Comparison of ENCODE assay signal across 9 mouse cellular contexts in the genomic region with DNA sequence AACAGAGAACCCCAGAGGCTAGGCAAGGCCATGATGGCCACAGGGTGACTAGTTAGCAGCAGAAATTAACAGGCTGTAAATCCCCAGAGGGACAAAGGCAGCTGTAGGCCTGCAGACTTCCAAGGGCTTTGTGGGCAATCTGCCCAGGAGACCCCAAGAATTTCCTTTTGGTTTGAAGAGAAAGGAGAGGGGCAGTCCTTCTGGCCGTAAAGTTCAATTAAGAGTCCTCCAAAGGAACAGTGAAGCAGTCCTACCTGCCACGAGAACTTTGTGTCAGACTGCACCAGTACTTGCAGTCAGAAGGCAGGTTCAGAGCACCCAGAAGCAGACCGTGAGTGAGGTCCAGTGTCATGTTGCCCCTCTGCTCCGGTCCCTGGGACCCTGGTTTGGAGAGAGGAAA. TPM values are rescaled to one million over a fixed set of nuclear protein-coding genes. Genes with fewer than 3 reads are reported as not detected.
DNase-seq lines count a peak whose midpoint lies in the region; ATAC-seq lines count a peak whose summit lies in the region.
"Had no signal": no experiment of that assay in that cellular context is flagged by ENCODE, and none has a peak within 500 bp of the region (broad histone marks: within the 10 kb centered on the region; RNA-seq: fewer than 3 reads in every experiment).

No protein-coding gene starts in this region.

- H3K9ac ChIP-seq in kidney, embryonic 14.5 days (ENCODE audit: low read depth, low read length) = peak overlapping the region; percentile 63; the same call in 1 of the 2 replicates
- H3K9ac ChIP-seq in embryonic facial prominence, embryonic 12.5 days = peak overlapping the region; percentile 7; the same call in 1 of the 2 replicates
- peak overlapping the region; percentile 92 for H3K9ac ChIP-seq in hindbrain, embryonic 13.5 days

- no peaks in the 10 kb centered on the region for H3K9me3 ChIP-seq in kidney, embryonic 14.5 days (ENCODE audit: control insufficient read depth, low read length)
- no peaks in the 10 kb centered on the region for H3K9me3 ChIP-seq in embryonic facial prominence, embryonic 12.5 days
- no peaks in the 10 kb centered on the region for H3K9me3 ChIP-seq in hindbrain, embryonic 13.5 days

- WGBS in kidney, embryonic 14.5 days = 46% methylated on average over 4 of the region's 4 CpGs
- 49% methylated on average over 4 of the region's 4 CpGs for WGBS in embryonic facial prominence, embryonic 12.5 days
- 41% methylated on average over 4 of the region's 4 CpGs for WGBS in hindbrain, embryonic 13.5 days

- no peak overlapping the region for H3K4me3 ChIP-seq in kidney, embryonic 14.5 days (ENCODE audit: low read length)
- H3K4me3 ChIP-seq in embryonic facial prominence, embryonic 12.5 days = no peak overlapping the region
- H3K4me3 ChIP-seq in hindbrain, embryonic 13.5 days = no peak overlapping the region

- DNase-seq in kidney, postnatal 36 days = no peak
- DNase-seq in neural tube, embryonic 10.5 days (ENCODE audit: extremely low spot score, low spot score) = peak; percentile 35
- no peak for DNase-seq in left cerebral cortex, adult 8-10 months (ENCODE audit: low spot score in 2 of 2)
- no peak for DNase-seq in layer of hippocampus, postnatal 36 days
- no peak for DNase-seq in frontal cortex, postnatal 10 days (ENCODE audit: low spot score in 2 of 2)

- peak overlapping the region; percentile 94; the same call in 1 of the 2 replicates for H3K27ac ChIP-seq in kidney, embryonic 14.5 days (ENCODE audit: low read depth, low read length)
- H3K27ac ChIP-seq in embryonic facial prominence, embryonic 12.5 days = peak overlapping the region; percentile 92
- peak overlapping the region; percentile 96 for H3K27ac ChIP-seq in hindbrain, embryonic 13.5 days
- H3K27ac ChIP-seq: macrophage had no signal

- no peak for ATAC-seq in kidney, embryonic 14.5 days (ENCODE audit: low FRiP score, low TSS enrichment)
- no peak for ATAC-seq in embryonic facial prominence, embryonic 12.5 days (ENCODE audit: insufficient number of reproducible peaks, insufficient read depth, low FRiP score, low TSS enrichment)
- ATAC-seq in hindbrain, embryonic 13.5 days (ENCODE audit: low FRiP score) = no peak

- peaks cover 4% of the 10 kb centered on the region; the same call in 1 of the 2 replicates for H3K36me3 ChIP-seq in kidney, embryonic 14.5 days (ENCODE audit: control insufficient read depth, insufficient read depth, low read length)
- no peaks in the 10 kb centered on the region for H3K36me3 ChIP-seq in embryonic facial prominence, embryonic 12.5 days
- H3K36me3 ChIP-seq in hindbrain, embryonic 13.5 days = peaks cover 31% of the 10 kb centered on the region

- H3K4me1 ChIP-seq in kidney, embryonic 14.5 days (ENCODE audit: control insufficient read depth, insufficient read depth, low read length) = peaks cover 19% of the 10 kb centered on the region
- peaks cover 22% of the 10 kb centered on the region for H3K4me1 ChIP-seq in embryonic facial prominence, embryonic 12.5 days
- H3K4me1 ChIP-seq in hindbrain, embryonic 13.5 days (replicated peaks) = peaks cover 43% of the 10 kb centered on the region

- H3K4me2 ChIP-seq in kidney, embryonic 14.5 days (replicated peaks; ENCODE audit: low read depth, low read length) = no peak overlapping the region
- H3K4me2 ChIP-seq in embryonic facial prominence, embryonic 12.5 days (replicated peaks) = peak overlapping the region; percentile 95; the same call in 1 of the 2 replicates
- H3K4me2 ChIP-seq in hindbrain, embryonic 13.5 days = peak overlapping the region; percentile 95; the same call in 1 of the 2 replicates

- no peaks in the 10 kb centered on the region for H3K27me3 ChIP-seq in kidney, embryonic 14.5 days (ENCODE audit: control insufficient read depth, insufficient read depth, low read length)
- H3K27me3 ChIP-seq in embryonic facial prominence, embryonic 12.5 days = 0 out of 2 replicates have a peak, but pooled peaks cover 5% of the 10 kb centered on the region
- no peaks in the 10 kb centered on the region for H3K27me3 ChIP-seq in hindbrain, embryonic 13.5 days

RNA-seq across cellular contexts. Expression of a gene that starts 1.1 kb away (rescaled TPM):
- 61.1 and 65.8 TPM in 2 replicates for polyA plus RNA-seq in kidney, embryonic 14.5 days (2014; fragmentation: Nextera tagmentation; extraction: Ambion mirVana)
- polyA plus RNA-seq in embryonic facial prominence, embryonic 12.5 days (2016; fragmentation: Nextera tagmentation; extraction: Ambion mirVana) = 134 and 139 TPM in 2 replicates
- polyA plus RNA-seq in hindbrain, embryonic 13.5 days (2015; fragmentation: Nextera tagmentation; extraction: Ambion mirVana) = 207 and 235 TPM in 2 replicates
- total RNA-seq in left cerebral cortex, adult 8-10 months (2022) = 10 to 100 TPM; 17.5 to 22.3 (median 21.8) TPM
- total RNA-seq in layer of hippocampus, postnatal 36 days (2021) = 10 to 100 TPM; 14.1 to 15.2 TPM

RNA-seq across cellular contexts. Expression of a gene that starts 16.3 kb away (rescaled TPM):
- polyA plus RNA-seq in kidney, embryonic 14.5 days (2014; fragmentation: Nextera tagmentation; extraction: Ambion mirVana) = 130 and 136 TPM in 2 replicates
- polyA plus RNA-seq in embryonic facial prominence, embryonic 12.5 days (2016; fragmentation: Nextera tagmentation; extraction: Ambion mirVana) = 171 and 174 TPM in 2 replicates
- 144 and 147 TPM in 2 replicates for polyA plus RNA-seq in hindbrain, embryonic 13.5 days (2015; fragmentation: Nextera tagmentation; extraction: Ambion mirVana)
- 10 to 100 TPM; 48.1 to 54.9 (median 52.2) TPM for total RNA-seq in left cerebral cortex, adult 8-10 months (2022)
- total RNA-seq in layer of hippocampus, postnatal 36 days (2021) = 10 to 100 TPM; 65.3 to 70.8 TPM

RNA-seq across cellular contexts. Expression of a gene that starts 44.2 kb away (rescaled TPM):
- polyA plus RNA-seq in kidney, embryonic 14.5 days (2014; fragmentation: Nextera tagmentation; extraction: Ambion mirVana) = 2.5 and 3.6 TPM in 2 replicates
- 2.5 TPM in 2 replicates for polyA plus RNA-seq in embryonic facial prominence, embryonic 12.5 days (2016; fragmentation: Nextera tagmentation; extraction: Ambion mirVana)
- polyA plus RNA-seq in hindbrain, embryonic 13.5 days (2015; fragmentation: Nextera tagmentation; extraction: Ambion mirVana) = 4.3 and 4.6 TPM in 2 replicates
- 10 to 100 TPM; 18.4 to 36.8 (median 25.1) TPM for total RNA-seq in left cerebral cortex, adult 8-10 months (2022)
- total RNA-seq in layer of hippocampus, postnatal 36 days (2021) = 10 to 100 TPM; 26.4 to 37.3 TPM

RNA-seq across cellular contexts. Expression of a gene that starts 48.7 kb away (rescaled TPM):
- 2.3 and 2.5 TPM in 2 replicates for polyA plus RNA-seq in kidney, embryonic 14.5 days (2014; fragmentation: Nextera tagmentation; extraction: Ambion mirVana)
- 1.7 and 1.8 TPM in 2 replicates for polyA plus RNA-seq in embryonic facial prominence, embryonic 12.5 days (2016; fragmentation: Nextera tagmentation; extraction: Ambion mirVana)
- 0.22 and 0.45 TPM in 2 replicates for polyA plus RNA-seq in hindbrain, embryonic 13.5 days (2015; fragmentation: Nextera tagmentation; extraction: Ambion mirVana)
- under 1 TPM; 0.21 to 0.78 (median 0.53) TPM for total RNA-seq in left cerebral cortex, adult 8-10 months (2022)
- total RNA-seq in layer of hippocampus, postnatal 36 days (2021) = not detected
- polyA plus RNA-seq: macrophage had no signal

Comparison
In these comparisons a context has a peak if more than half of its experiments do, and no peak if none do; other contexts are left out.
1. H3K9ac ChIP-seq: peak in every context shown above with its lines; median percentile 92 in hindbrain, embryonic 13.5 days; 63 in kidney, embryonic 14.5 days; 7 in embryonic facial prominence, embryonic 12.5 days.